Mouse (Mus musculus) hindbrain, embryonic 11.5 days (tissue): ENCODE measurements around the gene Tspear. TPM values are rescaled to one million over a fixed set of nuclear protein-coding genes. Genes with fewer than 3 reads are reported as not detected.

Experiments
- ATAC-seq: fragments of 200-750 bp; cut with Nextera tagmentation; 2 replicates; pipeline ENCODE4 v1.8.0; 2017; ENCODE audit warnings: mild to moderate bottlenecking, moderate TSS enrichment, moderate library complexity; ENCODE audit not compliant: low FRiP score
- DNase-seq: peaks from one replicate; pipeline ENCODE4 v3.0.0-alpha.2; 2015; ENCODE audit warnings: low spot score
- H3K27ac ChIP-seq: fragments of 300-500 bp; sonication (generic); 2 replicates; pipeline ENCODE4 v1.5.1; 2014; ENCODE audit warnings: mild to moderate bottlenecking, low read depth, low read length
- H3K27me3 ChIP-seq: fragments of 300-500 bp; sonication (generic); 2 replicates; pipeline ENCODE4 v1.6.1; 2014; ENCODE audit warnings: mild to moderate bottlenecking, low read length, moderate library complexity, mixed read lengths; ENCODE audit not compliant: control insufficient read depth, insufficient read depth
- H3K36me3 ChIP-seq: fragments of 300-500 bp; sonication (generic); 2 replicates; pipeline ENCODE4 v1.6.1; 2014; ENCODE audit warnings: mild to moderate bottlenecking, low read length, moderate library complexity, mixed read lengths; ENCODE audit not compliant: control insufficient read depth, insufficient read depth
- H3K4me1 ChIP-seq: fragments of 300-500 bp; sonication (generic); replicated peaks from 2 replicates; pipeline ENCODE4 v1.6.1; 2014; ENCODE audit warnings: low read length, mixed read lengths; ENCODE audit not compliant: control insufficient read depth, insufficient read depth
- H3K4me2 ChIP-seq: fragments of 300-500 bp; sonication (generic); replicated peaks from 2 replicates; pipeline ENCODE4 v1.6.1; 2014; ENCODE audit warnings: mild to moderate bottlenecking, low read depth, low read length
- H3K4me3 ChIP-seq: fragments of 300-500 bp; sonication (generic); 2 replicates; pipeline ENCODE4 v1.5.1; 2014; ENCODE audit warnings: low read depth, low read length
- H3K9ac ChIP-seq: fragments of 300-500 bp; sonication (generic); 2 replicates; pipeline ENCODE4 v1.6.1; 2014; ENCODE audit warnings: low read depth, low read length
- H3K9me3 ChIP-seq: fragments of 300-500 bp; sonication (generic); 2 replicates; pipeline ENCODE4 v1.6.1; 2016; ENCODE audit warnings: low read length; ENCODE audit not compliant: control insufficient read depth
- WGBS: fragments of 180-500 bp; shearing (Covaris S2); extraction: QIAGEN DNeasy Blood & Tissue Kit; methylation state at CpG from one replicate; pipeline ENCODE4 v1.1.7; 2014; 5-methylcytosine and 5-hydroxymethylcytosine counted together
- polyA plus RNA-seq: library from polyadenylated mRNA; unstranded; fragments of >200 nt; fragmentation: Nextera tagmentation; extraction: Ambion mirVana; gene quantifications from 2 replicates; pipeline ENCODE4 v1.2.1, GENCODE M21; 2014

Gene Tspear
- polyA plus RNA-seq, 1 experiment from 2014 or later = 0.56 TPM

DNA sequence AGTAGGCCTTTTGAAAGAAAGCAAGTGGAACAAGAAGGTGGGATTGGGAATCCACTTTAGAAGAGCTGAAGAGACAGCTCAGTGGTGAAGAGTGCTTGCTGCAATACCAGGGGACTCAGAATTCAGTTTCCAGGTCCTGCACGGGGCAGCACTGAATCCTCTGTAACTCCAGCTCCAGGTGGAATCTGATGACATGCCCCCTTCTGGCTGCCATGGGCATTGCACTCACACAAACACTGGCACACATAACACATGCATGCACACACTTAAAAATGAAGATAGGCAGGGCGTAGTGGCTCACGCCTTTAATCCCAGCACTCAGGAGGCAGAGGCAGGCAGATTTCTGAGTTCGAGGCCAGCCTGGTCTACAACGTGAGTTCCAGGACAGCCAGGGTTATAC lies 196.2 kb downstream of the Tspear start:
- no peak for DNase-seq
- Histone ChIP-seq H3K9me3 (no peaks in the 10 kb centered on the region), H3K27ac (no peak overlapping the region), H3K4me3 (no peak overlapping the region), H3K4me1 (no peaks in the 10 kb centered on the region), H3K27me3 (no peaks in the 10 kb centered on the region), H3K4me2 (no peak overlapping the region), H3K9ac (no peak overlapping the region), H3K36me3 (no peaks in the 10 kb centered on the region)
- 85% methylated on average over 5 of the region's 5 CpGs for WGBS
- no peak for ATAC-seq

DNA sequence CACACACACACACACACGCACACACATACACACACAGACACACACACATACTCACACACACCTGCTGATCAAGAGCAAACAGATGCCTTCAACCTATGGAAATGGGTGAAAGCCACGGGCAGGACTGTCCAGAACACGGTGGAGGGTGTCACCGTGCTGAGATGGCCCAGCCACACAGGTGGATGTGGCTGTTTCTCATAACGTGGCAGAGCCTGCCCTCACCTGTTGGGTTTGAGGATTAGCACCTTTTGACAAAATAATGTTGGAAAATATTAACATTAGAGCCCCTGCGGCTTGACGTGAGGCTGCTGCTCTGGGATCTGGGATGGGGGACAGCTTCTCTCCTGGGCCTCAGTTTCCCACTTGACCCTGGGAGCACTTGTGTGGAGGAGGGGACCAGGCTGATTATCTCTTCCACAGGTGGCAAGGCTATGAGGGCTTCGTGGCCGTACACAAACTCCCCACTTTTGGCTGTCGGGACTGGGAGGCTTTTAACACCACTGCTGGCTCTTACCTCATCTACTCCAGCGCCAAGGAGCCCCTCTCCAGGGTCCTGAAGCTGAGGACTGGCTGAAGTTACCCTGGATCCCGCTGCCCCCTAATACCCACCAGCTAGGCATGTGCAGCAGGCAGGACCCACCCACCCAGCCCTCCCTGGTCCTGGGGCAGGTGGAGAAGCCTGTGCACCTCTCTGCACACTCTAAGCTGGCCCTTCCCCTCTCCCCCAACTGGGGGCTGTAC lies 199.8 kb downstream of the Tspear start:
- DNase-seq (peak; percentile 21), ATAC-seq (no peak)
- no peak overlapping the region for H3K9ac ChIP-seq
- no peak overlapping the region for H3K27ac ChIP-seq
- no peaks in the 10 kb centered on the region for H3K4me1 ChIP-seq
- H3K27me3 ChIP-seq = no peaks in the 10 kb centered on the region
- no peaks in the 10 kb centered on the region for H3K36me3 ChIP-seq
- H3K4me2 ChIP-seq = no peak overlapping the region
- H3K4me3 ChIP-seq = no peak overlapping the region
- no peaks in the 10 kb centered on the region for H3K9me3 ChIP-seq
- WGBS = 56% methylated on average over 12 of the region's 12 CpGs

DNA sequence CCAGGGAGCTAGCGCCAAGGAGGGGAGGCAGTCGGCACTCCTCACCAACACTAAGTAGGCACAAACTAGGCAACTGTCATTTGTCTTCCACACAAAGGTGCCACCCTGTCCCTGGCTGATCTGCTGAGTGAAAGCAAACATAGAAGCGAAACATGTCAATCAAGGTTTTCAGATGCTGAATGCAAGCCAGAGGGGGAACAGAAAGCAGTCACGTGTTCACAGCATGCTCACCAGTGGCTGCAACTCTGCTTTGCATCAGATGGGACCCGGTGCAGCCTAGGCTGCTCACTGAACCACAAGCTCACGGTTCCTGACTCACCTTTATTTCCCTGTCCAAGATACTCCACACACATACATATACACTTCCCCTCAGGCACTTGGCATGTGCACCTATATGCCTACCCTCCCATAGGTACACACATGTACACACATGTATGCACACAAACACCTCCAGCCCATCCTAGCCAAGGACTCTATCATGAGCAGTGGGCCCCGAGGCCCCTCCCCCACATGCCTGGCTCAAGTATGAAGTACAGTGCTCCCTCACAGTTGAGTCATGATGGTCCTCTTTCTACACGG lies 204.7 kb downstream of the Tspear start:
- 87% methylated on average over 8 of the region's 8 CpGs for WGBS
- no peak overlapping the region for H3K9ac ChIP-seq
- H3K27me3 ChIP-seq = no peaks in the 10 kb centered on the region
- DNase-seq = no peak
- no peaks in the 10 kb centered on the region for H3K36me3 ChIP-seq
- no peaks in the 10 kb centered on the region for H3K9me3 ChIP-seq
- H3K27ac ChIP-seq = no peak overlapping the region
- no peak overlapping the region for H3K4me3 ChIP-seq
- no peaks in the 10 kb centered on the region for H3K4me1 ChIP-seq
- H3K4me2 ChIP-seq = no peak overlapping the region
- ATAC-seq = no peak

DNA sequence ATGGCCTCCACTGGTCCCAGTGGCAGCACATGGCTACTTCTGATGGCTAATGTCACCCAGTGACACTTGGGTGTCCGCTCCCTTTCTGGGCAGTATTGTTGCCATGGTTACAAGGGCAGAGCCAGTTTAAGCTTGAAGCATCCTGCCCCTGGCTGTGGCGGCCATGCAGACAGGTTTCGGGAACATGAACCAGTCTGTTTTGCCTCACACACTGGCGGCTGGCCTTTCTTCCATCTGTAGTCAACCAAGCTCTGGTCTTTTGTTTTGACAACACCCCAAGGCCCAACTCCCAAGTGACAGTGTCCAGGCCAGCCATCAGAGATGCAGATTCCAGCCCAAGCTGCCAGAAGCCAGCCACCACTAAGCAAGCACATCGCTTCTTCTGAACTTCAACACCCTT lies 209.2 kb downstream of the Tspear start:
- ATAC-seq (no peak), DNase-seq (peak; percentile 14)
- Histone ChIP-seq H3K9ac (no peak overlapping the region), H3K4me2 (no peak overlapping the region), H3K27me3 (no peaks in the 10 kb centered on the region; the same call in 1 of the 2 replicates), H3K4me1 (no peaks in the 10 kb centered on the region), H3K9me3 (no peaks in the 10 kb centered on the region), H3K27ac (no peak overlapping the region), H3K4me3 (no peak overlapping the region), H3K36me3 (no peaks in the 10 kb centered on the region)
- WGBS = 63% methylated on average over 5 of the region's 5 CpGs

- Histone ChIP-seq H3K4me2 (no peak overlapping the region), H3K36me3 (no peaks in the 10 kb centered on the region), H3K4me3 (no peak overlapping the region), H3K9ac (no peak overlapping the region), H3K4me1 (0 out of 2 replicates have a peak, but pooled peaks cover 2% of the 10 kb centered on the region), H3K27me3 (no peaks in the 10 kb centered on the region; the same call in 1 of the 2 replicates), H3K9me3 (no peaks in the 10 kb centered on the region), H3K27ac (no peak overlapping the region)
- no peak for ATAC-seq
- no peak for DNase-seq
- 85% methylated on average over 7 of the region's 7 CpGs for WGBS
These were observed 213.8 kb downstream of the Tspear start for GRCm38 (mm10) chr10:77900126-77900525.

- ATAC-seq = no peak
- H3K27ac ChIP-seq = no peak overlapping the region
- H3K36me3 ChIP-seq = no peaks in the 10 kb centered on the region
- 0 out of 2 replicates have a peak, but pooled peaks cover 2% of the 10 kb centered on the region for H3K4me1 ChIP-seq
- 86% methylated on average over 27 of the region's 27 CpGs for WGBS
- H3K4me2 ChIP-seq = no peak overlapping the region
- no peak for DNase-seq
- peak overlapping the region; percentile 54; the same call in 1 of the 2 replicates for H3K4me3 ChIP-seq
- H3K9ac ChIP-seq = no peak overlapping the region
- H3K9me3 ChIP-seq = no peaks in the 10 kb centered on the region
- no peaks in the 10 kb centered on the region; the same call in 1 of the 2 replicates for H3K27me3 ChIP-seq
These were observed 214.8 kb downstream of the Tspear start for GRCm38 (mm10) chr10:77900903-77901818.

- Histone ChIP-seq H3K36me3 (no peaks in the 10 kb centered on the region), H3K27me3 (no peaks in the 10 kb centered on the region; the same call in 1 of the 2 replicates), H3K4me2 (peak overlapping the region; percentile 69), H3K4me3 (peak overlapping the region; percentile 54), H3K9me3 (no peaks in the 10 kb centered on the region), H3K27ac (no peak overlapping the region), H3K4me1 (0 out of 2 replicates have a peak, but pooled peaks cover 2% of the 10 kb centered on the region), H3K9ac (peak overlapping the region; percentile 62)
- ATAC-seq (peak; percentile 44), DNase-seq (no peak)
- WGBS = 4% methylated on average over 14 of the region's 14 CpGs
These were observed 215.5 kb downstream of the Tspear start for GRCm38 (mm10) chr10:77901871-77902210.

DNA sequence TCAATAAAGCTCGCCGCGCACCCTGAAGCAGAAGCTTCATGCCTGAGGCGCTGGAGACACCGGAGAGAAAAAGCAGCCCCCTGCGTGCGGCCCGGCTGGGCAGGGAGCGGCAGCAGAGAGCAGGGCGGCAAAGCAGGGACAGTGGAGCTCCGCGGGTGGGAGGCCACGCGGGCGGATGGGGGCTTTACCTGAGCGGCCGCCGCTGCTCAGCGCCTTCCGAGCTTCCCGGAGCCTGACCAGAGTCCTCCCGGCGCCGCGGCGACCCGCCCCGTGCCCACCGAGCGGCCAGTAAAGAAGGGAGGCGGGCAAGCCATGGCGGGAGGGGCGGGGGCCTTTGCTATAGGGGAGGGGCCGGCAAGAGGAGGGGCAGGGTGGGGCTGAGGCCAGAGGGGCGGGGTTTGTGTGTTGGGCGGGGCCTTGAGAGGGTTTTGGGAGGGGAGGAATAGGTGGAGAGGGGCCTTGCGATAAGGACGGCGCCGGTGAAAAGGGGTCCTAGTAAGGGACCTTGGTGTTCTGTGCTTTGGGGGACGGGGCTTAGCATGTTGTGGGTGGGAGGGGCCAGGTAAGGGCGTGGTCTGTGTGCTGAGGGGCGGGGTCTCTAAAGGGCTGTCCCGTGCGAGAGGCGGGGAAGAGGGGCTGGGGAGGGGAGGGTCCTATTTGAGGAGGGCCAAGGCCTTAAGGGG lies 216.0 kb downstream of the Tspear start, which contains the start of gene Lrrc3:
TSS of gene Lrrc3 (minus strand) at position 326 of the 683 bp plus-strand sequence.
- peak within 1 kb of the TSS; percentile 54 for H3K4me3 ChIP-seq
- peak within 1 kb of the TSS; percentile 62 for H3K9ac ChIP-seq
- H3K4me2 ChIP-seq = peak within 1 kb of the TSS; percentile 69
- DNase-seq (peak; percentile 76), ATAC-seq (peak; percentile 80)
- H3K27me3 ChIP-seq = no peaks in the 10 kb centered on the region; the same call in 1 of the 2 replicates
- H3K4me1 ChIP-seq = 0 out of 2 replicates have a peak, but pooled peaks cover 2% of the 10 kb centered on the region
- 1% methylated on average over 41 of the region's 46 CpGs for WGBS
- H3K36me3 ChIP-seq = no peaks in the 10 kb centered on the region
- no peaks in the 10 kb centered on the region for H3K9me3 ChIP-seq
- no peak within 1 kb of the TSS for H3K27ac ChIP-seq
